Mouse (Mus musculus): ENCODE measurements at regions not wholly inside any gene's neighbourhood (a gene's known extent, or its start where the extent isn't known, plus 50 kb on each side); places are given as distances from the start of the nearest gene placed in this dataset.

GRCm38 (mm10) chr10:91535392-91535791 is 354.3 kb upstream of the Tmpo start:
- Histone ChIP-seq H3K4me3 (ENCODE audit: low read depth, low read length) (no peak overlapping the region), H3K9ac (no peak overlapping the region), H3K9me3 (ENCODE audit: low read depth, low read length) (no peaks in the 10 kb centered on the region), H3K36me3 (ENCODE audit: insufficient read depth) (no peaks in the 10 kb centered on the region), H3K27ac (ENCODE audit: low read depth) (no peak overlapping the region), H3K27me3 (ENCODE audit: insufficient read depth, low read length) (no peaks in the 10 kb centered on the region), H3K4me1 (ENCODE audit: insufficient read depth) (no peaks in the 10 kb centered on the region), H3K4me2 (no peak overlapping the region)
- ATAC-seq (ENCODE audit: insufficient read depth) (no peak), DNase-seq (no peak)
- no peak for TF ChIP-seq CTCF (IDR thresholded peaks at IDR 0.05; ENCODE audit: low read depth)
- WGBS: 72% methylated on average over 2 of the region's 2 CpGs

DNA sequence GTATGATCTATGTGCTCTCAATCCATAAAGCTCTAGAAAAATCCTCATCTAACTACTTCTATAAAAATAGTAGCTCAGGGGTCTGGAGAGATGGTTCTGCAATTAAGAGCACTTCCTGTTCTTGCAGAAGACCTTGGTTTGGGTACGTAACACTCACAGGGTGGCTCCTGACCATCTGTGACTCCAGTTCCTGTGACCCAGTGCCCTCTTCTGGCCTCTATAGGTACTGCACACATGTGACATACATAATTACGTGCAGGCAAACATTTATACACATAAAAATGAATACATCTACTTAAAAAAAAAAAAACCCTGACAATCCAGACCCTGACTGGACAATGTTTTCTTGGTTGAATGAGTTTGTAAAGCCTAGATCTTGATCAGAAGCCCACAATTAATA is 347.2 kb upstream of the Tmpo start:
- H3K27ac ChIP-seq (ENCODE audit: low read depth): no peak overlapping the region
- DNase-seq (no peak), ATAC-seq (ENCODE audit: insufficient read depth) (no peak)
- no peaks in the 10 kb centered on the region for H3K4me1 ChIP-seq (ENCODE audit: insufficient read depth)
- no peak overlapping the region for H3K4me2 ChIP-seq
- H3K36me3 ChIP-seq (ENCODE audit: insufficient read depth): no peaks in the 10 kb centered on the region
- H3K9me3 ChIP-seq (ENCODE audit: low read depth, low read length): no peaks in the 10 kb centered on the region
- peak; percentile 31 for TF ChIP-seq CTCF (IDR thresholded peaks at IDR 0.05; ENCODE audit: low read depth)
- H3K9ac ChIP-seq: no peak overlapping the region
- H3K4me3 ChIP-seq (ENCODE audit: low read depth, low read length): no peak overlapping the region
- WGBS: 79% methylated on average over 2 of the region's 2 CpGs
- no peaks in the 10 kb centered on the region for H3K27me3 ChIP-seq (ENCODE audit: insufficient read depth, low read length)

DNA sequence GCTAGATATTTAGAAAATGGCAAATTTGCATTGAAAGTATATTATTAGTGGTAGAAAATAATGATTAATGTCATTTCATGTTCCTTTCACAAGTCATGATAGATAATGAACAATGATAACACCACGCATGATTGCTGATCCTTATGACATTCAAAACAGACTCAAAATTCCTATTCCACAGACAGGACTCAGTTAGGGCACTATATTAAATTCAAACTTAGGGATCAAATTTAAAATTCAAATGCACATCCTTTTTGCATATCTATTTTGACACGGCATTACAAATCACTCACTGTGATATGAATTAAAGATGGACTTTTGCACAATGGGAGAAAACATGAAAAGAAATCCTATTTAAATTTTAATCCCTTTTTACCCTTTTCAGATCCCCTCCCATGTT is 340.1 kb upstream of the Tmpo start:
- no peaks in the 10 kb centered on the region for H3K9me3 ChIP-seq (ENCODE audit: low read depth, low read length)
- no peak overlapping the region for H3K4me2 ChIP-seq
- TF ChIP-seq CTCF (IDR thresholded peaks at IDR 0.05; ENCODE audit: low read depth): no peak
- DNase-seq (no peak), ATAC-seq (ENCODE audit: insufficient read depth) (no peak)
- WGBS: 87% methylated on average over 2 of the region's 2 CpGs
- H3K27me3 ChIP-seq (ENCODE audit: insufficient read depth, low read length): no peaks in the 10 kb centered on the region
- H3K4me3 ChIP-seq (ENCODE audit: low read depth, low read length): no peak overlapping the region
- no peak overlapping the region for H3K9ac ChIP-seq
- H3K4me1 ChIP-seq (ENCODE audit: insufficient read depth): no peaks in the 10 kb centered on the region
- no peak overlapping the region for H3K27ac ChIP-seq (ENCODE audit: low read depth)
- H3K36me3 ChIP-seq (ENCODE audit: insufficient read depth): no peaks in the 10 kb centered on the region

GRCm38 (mm10) chr10:91515021-91515371 is 333.9 kb upstream of the Tmpo start:
- no peaks in the 10 kb centered on the region for H3K36me3 ChIP-seq (ENCODE audit: insufficient read depth)
- H3K4me3 ChIP-seq (ENCODE audit: low read depth, low read length): no peak overlapping the region
- H3K4me2 ChIP-seq: no peak overlapping the region
- ATAC-seq (ENCODE audit: insufficient read depth) (no peak), DNase-seq (no peak)
- no peak overlapping the region for H3K27ac ChIP-seq (ENCODE audit: low read depth)
- H3K27me3 ChIP-seq (ENCODE audit: insufficient read depth, low read length): no peaks in the 10 kb centered on the region
- H3K9ac ChIP-seq: no peak overlapping the region
- no peaks in the 10 kb centered on the region for H3K4me1 ChIP-seq (ENCODE audit: insufficient read depth)
- WGBS: 62% methylated on average over 2 of the region's 2 CpGs
- H3K9me3 ChIP-seq (ENCODE audit: low read depth, low read length): no peaks in the 10 kb centered on the region
- no peak for TF ChIP-seq CTCF (IDR thresholded peaks at IDR 0.05; ENCODE audit: low read depth)

DNA sequence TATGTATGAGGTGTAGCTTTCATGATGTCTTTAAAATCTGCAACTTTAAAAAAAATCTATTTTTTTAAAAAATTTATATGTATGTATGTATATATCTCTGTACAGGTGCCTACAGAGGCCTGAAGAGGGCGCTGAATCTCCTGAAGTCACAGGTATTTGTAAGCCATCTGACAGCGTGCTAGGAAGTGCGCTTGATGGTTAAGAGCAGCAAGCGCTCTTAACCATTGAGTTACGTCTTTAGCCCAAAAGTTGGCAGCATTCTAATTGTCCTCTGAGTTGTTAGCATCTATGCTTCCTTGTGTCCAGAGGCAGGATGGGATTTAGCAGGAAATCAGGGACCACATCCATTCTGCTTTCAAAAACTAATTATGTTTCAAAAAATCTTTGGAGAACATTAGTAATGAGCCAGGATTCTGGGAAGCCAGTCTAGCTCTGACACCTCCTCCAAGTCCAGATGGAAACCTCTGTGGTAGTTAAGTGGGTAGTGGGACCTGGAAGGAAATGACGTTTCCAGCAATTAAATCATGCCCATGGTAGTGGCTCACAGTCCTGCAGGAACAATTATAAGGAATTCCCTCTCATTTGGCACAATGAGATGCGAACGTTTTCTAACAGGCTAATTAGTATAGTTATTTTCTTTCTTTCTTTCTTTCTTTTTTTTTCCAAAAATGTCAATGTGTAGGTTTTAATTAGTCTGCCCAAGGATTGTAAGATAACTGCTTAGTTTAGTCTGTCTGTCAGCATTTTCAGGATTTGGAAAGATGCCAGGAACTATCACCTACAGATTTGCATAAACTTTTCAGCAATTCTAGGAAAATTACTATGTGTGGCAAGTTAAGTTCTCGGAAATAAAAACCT is 333.3 kb upstream of the Tmpo start:
- H3K4me1 ChIP-seq (ENCODE audit: insufficient read depth): no peaks in the 10 kb centered on the region
- no peak overlapping the region for H3K27ac ChIP-seq (ENCODE audit: low read depth)
- H3K4me3 ChIP-seq (ENCODE audit: low read depth, low read length): no peak overlapping the region
- no peaks in the 10 kb centered on the region for H3K9me3 ChIP-seq (ENCODE audit: low read depth, low read length)
- no peak for TF ChIP-seq CTCF (IDR thresholded peaks at IDR 0.05; ENCODE audit: low read depth)
- ATAC-seq (ENCODE audit: insufficient read depth) (no peak), DNase-seq (no peak)
- no peak overlapping the region for H3K4me2 ChIP-seq
- 82% methylated on average over 9 of the region's 9 CpGs for WGBS
- no peak overlapping the region for H3K9ac ChIP-seq
- H3K27me3 ChIP-seq (ENCODE audit: insufficient read depth, low read length): no peaks in the 10 kb centered on the region
- H3K36me3 ChIP-seq (ENCODE audit: insufficient read depth): no peaks in the 10 kb centered on the region

DNA sequence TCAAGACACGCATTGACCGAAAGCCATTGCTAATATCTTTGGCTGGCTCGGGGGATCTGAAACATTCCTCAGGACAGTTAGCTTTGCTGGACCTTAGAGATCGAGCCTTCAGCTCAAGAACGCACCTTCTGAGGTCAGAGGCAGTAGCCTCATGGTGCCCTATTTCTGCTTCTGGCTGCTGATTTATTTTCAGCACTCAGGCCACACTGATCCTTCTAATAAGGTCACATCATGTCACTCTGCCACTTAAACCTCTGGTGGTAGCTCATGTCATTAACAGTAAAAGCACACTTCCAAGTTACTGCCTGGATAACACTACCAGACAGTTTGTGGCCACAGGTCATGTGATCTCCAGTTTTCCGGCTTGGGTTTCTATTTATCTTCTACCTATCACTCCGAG is 325.9 kb upstream of the Tmpo start:
- Histone ChIP-seq H3K4me3 (ENCODE audit: low read depth, low read length) (no peak overlapping the region), H3K36me3 (ENCODE audit: insufficient read depth) (no peaks in the 10 kb centered on the region), H3K4me2 (no peak overlapping the region), H3K27ac (ENCODE audit: low read depth) (no peak overlapping the region), H3K9ac (no peak overlapping the region), H3K27me3 (ENCODE audit: insufficient read depth, low read length) (no peaks in the 10 kb centered on the region), H3K9me3 (ENCODE audit: low read depth, low read length) (no peaks in the 10 kb centered on the region), H3K4me1 (ENCODE audit: insufficient read depth) (no peaks in the 10 kb centered on the region)
- no peak for DNase-seq
- WGBS: 80% methylated on average over 7 of the region's 7 CpGs
- ATAC-seq (ENCODE audit: insufficient read depth): no peak
- no peak for TF ChIP-seq CTCF (IDR thresholded peaks at IDR 0.05; ENCODE audit: low read depth)

DNA sequence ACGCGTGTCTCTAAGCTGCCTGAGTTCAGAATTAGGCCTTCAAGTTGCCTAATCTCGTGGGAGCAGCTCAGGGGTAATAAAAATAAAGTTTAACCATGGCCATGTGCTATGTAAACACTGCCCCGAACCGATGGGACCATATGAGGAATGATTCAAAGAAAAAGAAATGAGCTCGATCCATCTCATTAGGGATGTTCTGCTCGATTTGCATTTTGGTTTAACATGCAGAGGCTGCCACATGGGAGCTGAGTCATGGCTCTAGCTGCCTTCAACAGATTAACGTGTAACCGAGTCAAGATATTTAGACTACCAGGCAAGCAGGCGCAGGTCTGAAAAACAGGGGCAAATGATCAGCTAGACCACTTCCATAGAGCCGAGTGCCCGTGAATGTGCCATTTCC is 323.8 kb upstream of the Tmpo start:
- Histone ChIP-seq H3K9me3 (ENCODE audit: low read depth, low read length) (no peaks in the 10 kb centered on the region), H3K9ac (no peak overlapping the region), H3K36me3 (ENCODE audit: insufficient read depth) (no peaks in the 10 kb centered on the region), H3K4me1 (ENCODE audit: insufficient read depth) (no peaks in the 10 kb centered on the region), H3K4me3 (ENCODE audit: low read depth, low read length) (no peak overlapping the region), H3K27me3 (ENCODE audit: insufficient read depth, low read length) (no peaks in the 10 kb centered on the region), H3K27ac (ENCODE audit: low read depth) (no peak overlapping the region), H3K4me2 (no peak overlapping the region)
- ATAC-seq (ENCODE audit: insufficient read depth) (no peak), DNase-seq (no peak)
- TF ChIP-seq CTCF (IDR thresholded peaks at IDR 0.05; ENCODE audit: low read depth): no peak
- WGBS: 68% methylated on average over 12 of the region's 12 CpGs

All from lung, embryonic 14.5 days (tissue).